Mouse (Mus musculus): ENCODE data around the gene Grip1. TPM values are rescaled to one million over a fixed set of nuclear protein-coding genes. Genes with fewer than 3 reads are reported as not detected.

Grip1 gene
- polyA plus RNA-seq, 1 experiment from 2014 or later = 19.8 TPM

GRCm38 (mm10) chr10:119692284-119692890, 238.8 kb downstream of the Grip1 start:
- Histone ChIP-seq H3K27me3 (no peaks in the 10 kb centered on the region), H3K4me3 (peak overlapping the region; percentile 49), H3K9me3 (no peaks in the 10 kb centered on the region), H3K4me1 (replicated peaks) (peaks cover 73% of the 10 kb centered on the region), H3K9ac (peak overlapping the region; percentile 72), H3K27ac (replicated peaks) (peak overlapping the region; percentile 81), H3K4me2 (peak overlapping the region; percentile 83), H3K36me3 (no peaks in the 10 kb centered on the region)
- 1% methylated on average over 26 of the region's 26 CpGs for WGBS
- peak; percentile 59; the same call in 1 of the 2 replicates for ATAC-seq (ENCODE audit: low read depth)

GRCm38 (mm10) chr10:119693400-119693799, 239.8 kb downstream of the Grip1 start:
- Histone ChIP-seq H3K9me3 (no peaks in the 10 kb centered on the region), H3K27me3 (no peaks in the 10 kb centered on the region), H3K36me3 (no peaks in the 10 kb centered on the region), H3K4me2 (peak overlapping the region; percentile 83), H3K9ac (peak overlapping the region; percentile 72), H3K27ac (replicated peaks) (peak overlapping the region; percentile 81; the same call in 1 of the 2 replicates), H3K4me3 (peak overlapping the region; percentile 49), H3K4me1 (replicated peaks) (peaks cover 67% of the 10 kb centered on the region)
- ATAC-seq (ENCODE audit: low read depth) = no peak
- 18% methylated on average over 5 of the region's 5 CpGs for WGBS

- H3K27ac ChIP-seq (replicated peaks) = no peak overlapping the region
- H3K4me3 ChIP-seq = no peak overlapping the region
- WGBS = 56% methylated on average over 9 of the region's 9 CpGs
- no peak overlapping the region for H3K9ac ChIP-seq
- no peaks in the 10 kb centered on the region for H3K27me3 ChIP-seq
- no peak overlapping the region for H3K4me2 ChIP-seq
- no peaks in the 10 kb centered on the region for H3K9me3 ChIP-seq
- ATAC-seq (ENCODE audit: low read depth) = no peak
- H3K4me1 ChIP-seq (replicated peaks) = peaks cover 40% of the 10 kb centered on the region
- no peaks in the 10 kb centered on the region for H3K36me3 ChIP-seq
Observed at GRCm38 (mm10) chr10:119697257-119697798, 243.7 kb downstream of the Grip1 start.

- H3K9ac ChIP-seq = no peak overlapping the region
- 69% methylated on average over 4 of the region's 4 CpGs for whole genome bisulfite sequencing
- no peak overlapping the region for H3K27ac ChIP-seq (replicated peaks)
- H3K4me2 ChIP-seq = no peak overlapping the region
- H3K9me3 ChIP-seq = no peaks in the 10 kb centered on the region
- H3K4me1 ChIP-seq (replicated peaks) = no peaks in the 10 kb centered on the region
- no peaks in the 10 kb centered on the region for H3K27me3 ChIP-seq
- no peak for ATAC-seq (ENCODE audit: low read depth)
- H3K36me3 ChIP-seq = no peaks in the 10 kb centered on the region
- H3K4me3 ChIP-seq = no peak overlapping the region
Observed at GRCm38 (mm10) chr10:119705348-119705747, 251.7 kb downstream of the Grip1 start.

GRCm38 (mm10) chr10:119706281-119706680, 252.7 kb downstream of the Grip1 start:
- Histone ChIP-seq H3K4me3 (no peak overlapping the region), H3K9me3 (no peaks in the 10 kb centered on the region), H3K36me3 (no peaks in the 10 kb centered on the region), H3K4me1 (replicated peaks) (no peaks in the 10 kb centered on the region), H3K27me3 (no peaks in the 10 kb centered on the region), H3K9ac (no peak overlapping the region), H3K4me2 (no peak overlapping the region), H3K27ac (replicated peaks) (no peak overlapping the region)
- no peak for ATAC-seq (ENCODE audit: low read depth)
- 84% methylated on average over 4 of the region's 4 CpGs for WGBS

- no peak overlapping the region for H3K4me3 ChIP-seq
- no peak overlapping the region for H3K27ac ChIP-seq (replicated peaks)
- H3K27me3 ChIP-seq = no peaks in the 10 kb centered on the region
- no peaks in the 10 kb centered on the region; the same call in 1 of the 2 replicates for H3K4me1 ChIP-seq (replicated peaks)
- H3K4me2 ChIP-seq = no peak overlapping the region
- H3K9me3 ChIP-seq = no peaks in the 10 kb centered on the region
- H3K9ac ChIP-seq = no peak overlapping the region
- ATAC-seq (ENCODE audit: low read depth) = no peak
- 91% methylated on average over 10 of the region's 10 CpGs for WGBS
- H3K36me3 ChIP-seq = no peaks in the 10 kb centered on the region
Observed at GRCm38 (mm10) chr10:119706983-119707382, 253.4 kb downstream of the Grip1 start.

GRCm38 (mm10) chr10:119721887-119722286, 268.3 kb downstream of the Grip1 start:
- no peaks in the 10 kb centered on the region for H3K27me3 ChIP-seq
- no peak overlapping the region for H3K4me3 ChIP-seq
- H3K9ac ChIP-seq = no peak overlapping the region
- no peak overlapping the region for H3K27ac ChIP-seq (replicated peaks)
- 62% methylated on average over 3 of the region's 3 CpGs for WGBS
- H3K4me1 ChIP-seq (replicated peaks) = peaks cover 39% of the 10 kb centered on the region
- H3K36me3 ChIP-seq = no peaks in the 10 kb centered on the region
- H3K9me3 ChIP-seq = no peaks in the 10 kb centered on the region
- ATAC-seq (ENCODE audit: low read depth) = no peak
- H3K4me2 ChIP-seq = no peak overlapping the region

GRCm38 (mm10) chr10:119722471-119722870, 268.8 kb downstream of the Grip1 start:
- H3K4me1 ChIP-seq (replicated peaks) = peaks cover 39% of the 10 kb centered on the region
- no peak for ATAC-seq (ENCODE audit: low read depth)
- H3K4me2 ChIP-seq = no peak overlapping the region
- no peak overlapping the region for H3K4me3 ChIP-seq
- no peak overlapping the region for H3K9ac ChIP-seq
- H3K9me3 ChIP-seq = no peaks in the 10 kb centered on the region
- H3K27me3 ChIP-seq = no peaks in the 10 kb centered on the region
- H3K27ac ChIP-seq (replicated peaks) = 0 out of 2 replicates have a peak overlapping the region, but pooled peaks have one; percentile 38
- H3K36me3 ChIP-seq = no peaks in the 10 kb centered on the region
- WGBS = 35% methylated on average over 2 of the region's 2 CpGs

GRCm38 (mm10) chr10:119723671-119724070, 270.0 kb downstream of the Grip1 start:
- ATAC-seq (ENCODE audit: low read depth) = no peak
- Histone ChIP-seq H3K36me3 (no peaks in the 10 kb centered on the region), H3K9me3 (no peaks in the 10 kb centered on the region), H3K4me1 (replicated peaks) (peaks cover 44% of the 10 kb centered on the region), H3K27ac (replicated peaks) (peak overlapping the region; percentile 61), H3K4me2 (peak overlapping the region; percentile 16; the same call in 1 of the 2 replicates), H3K4me3 (no peak overlapping the region), H3K27me3 (no peaks in the 10 kb centered on the region), H3K9ac (no peak overlapping the region)
- WGBS = 40% methylated on average over 9 of the region's 9 CpGs

GRCm38 (mm10) chr10:119725363-119725762, 271.7 kb downstream of the Grip1 start:
- Histone ChIP-seq H3K4me2 (no peak overlapping the region), H3K9me3 (no peaks in the 10 kb centered on the region), H3K4me1 (replicated peaks) (peaks cover 51% of the 10 kb centered on the region), H3K27ac (replicated peaks) (no peak overlapping the region; the same call in 1 of the 2 replicates), H3K4me3 (no peak overlapping the region), H3K36me3 (no peaks in the 10 kb centered on the region), H3K27me3 (no peaks in the 10 kb centered on the region), H3K9ac (no peak overlapping the region)
- no peak for ATAC-seq (ENCODE audit: low read depth)
- whole genome bisulfite sequencing = 38% methylated on average over 5 of the region's 5 CpGs

- no peak overlapping the region for H3K4me3 ChIP-seq
- 74% methylated on average over 7 of the region's 7 CpGs for WGBS
Observed at GRCm38 (mm10) chr10:119725966-119726365, 272.3 kb downstream of the Grip1 start.

GRCm38 (mm10) chr10:119726921-119727320, 273.3 kb downstream of the Grip1 start:
- Histone ChIP-seq H3K4me2 (no peak overlapping the region), H3K36me3 (no peaks in the 10 kb centered on the region), H3K4me1 (replicated peaks) (peaks cover 46% of the 10 kb centered on the region), H3K9ac (no peak overlapping the region), H3K27ac (replicated peaks) (no peak overlapping the region), H3K4me3 (no peak overlapping the region), H3K27me3 (no peaks in the 10 kb centered on the region), H3K9me3 (no peaks in the 10 kb centered on the region)
- 85% methylated on average over 6 of the region's 6 CpGs for WGBS
- no peak for ATAC-seq (ENCODE audit: low read depth)

More at GRCm38 (mm10) chr10:119725966-119726365, 272.3 kb downstream of the Grip1 start:
- H3K4me2 ChIP-seq = no peak overlapping the region
- no peaks in the 10 kb centered on the region for H3K9me3 ChIP-seq
- no peak overlapping the region for H3K27ac ChIP-seq (replicated peaks)
- no peak overlapping the region for H3K9ac ChIP-seq
- H3K36me3 ChIP-seq = no peaks in the 10 kb centered on the region
- H3K27me3 ChIP-seq = no peaks in the 10 kb centered on the region
- H3K4me1 ChIP-seq (replicated peaks) = peaks cover 52% of the 10 kb centered on the region
- no peak for ATAC-seq (ENCODE audit: low read depth)

- Histone ChIP-seq H3K27ac (replicated peaks) (no peak overlapping the region), H3K9ac (no peak overlapping the region), H3K27me3 (no peaks in the 10 kb centered on the region), H3K9me3 (no peaks in the 10 kb centered on the region), H3K4me2 (no peak overlapping the region), H3K4me3 (no peak overlapping the region), H3K4me1 (replicated peaks) (peaks cover 20% of the 10 kb centered on the region), H3K36me3 (no peaks in the 10 kb centered on the region)
- WGBS = 55% methylated on average over 5 of the region's 5 CpGs
- no peak for ATAC-seq (ENCODE audit: low read depth)
Observed at GRCm38 (mm10) chr10:119730206-119730605, 276.6 kb downstream of the Grip1 start.
